Mouse (Mus musculus) common myeloid progenitor, adult 5-6 weeks (primary cell): ENCODE data around the gene Scrt2. TPM values are rescaled to one million over a fixed set of nuclear protein-coding genes. Genes with fewer than 3 reads are reported as not detected.
A peak's percentile ranks its signal among the peaks of the same experiment; 100 is the strongest.
"Not testable (repeated sequence)": the region's sequence is repeated elsewhere in the genome, so short reads cannot be mapped to it uniquely, and the experiment has no call there.

ENCODE experiments used
- ATAC-seq: replicated peaks from 2 replicates; pipeline ENCODE4 v1.8.0; 2016; ENCODE audit warnings: low read depth, mild to moderate bottlenecking, moderate TSS enrichment, inconsistent platforms; ENCODE audit not compliant: poor library complexity, severe bottlenecking
- total RNA-seq: library from RNA; stranded (forward); fragments of 200-1000, 187-1606 nt; gene quantifications from 2 replicates; pipeline ENCODE4 v1.2.3, GENCODE M21; 2017

The Scrt2 gene
- total RNA-seq = not detected in 2 replicates

GRCm38 (mm10) chr2:152080685-152081541 lies at the start of gene Scrt2:
Scrt2 (plus strand) TSS chr2:152081529.
- ATAC-seq = peak; percentile 74

- ATAC-seq = no peak
Measured at GRCm38 (mm10) chr2:152040101-152040500, 41.2 kb upstream of the Scrt2 start.

- ATAC-seq = no peak
Measured at GRCm38 (mm10) chr2:152047116-152048002, 34.0 kb upstream of the Scrt2 start.

- peak; percentile 26; the same call in 1 of the 2 replicates for ATAC-seq
Measured at GRCm38 (mm10) chr2:152048003-152048980, 33.0 kb upstream of the Scrt2 start.

GRCm38 (mm10) chr2:152048981-152049441 lies 32.3 kb upstream of the Scrt2 start:
- peak; percentile 84 for ATAC-seq

- no peak for ATAC-seq
Measured at GRCm38 (mm10) chr2:152049611-152050270, 31.6 kb upstream of the Scrt2 start.

GRCm38 (mm10) chr2:152050316-152050715 lies 31.0 kb upstream of the Scrt2 start:
- ATAC-seq = 0 out of 2 replicates have a peak, but pooled peaks have one; percentile 2

- ATAC-seq = no peak
Measured at GRCm38 (mm10) chr2:152051985-152052384, 29.3 kb upstream of the Scrt2 start.

GRCm38 (mm10) chr2:152055406-152055805 lies 25.9 kb upstream of the Scrt2 start:
- ATAC-seq = no peak

- no peak for ATAC-seq
Measured at GRCm38 (mm10) chr2:152056368-152057251, 24.7 kb upstream of the Scrt2 start.

- ATAC-seq = no peak
Measured at GRCm38 (mm10) chr2:152057252-152057563, 24.1 kb upstream of the Scrt2 start.

- not testable (repeated sequence) for ATAC-seq
Measured at GRCm38 (mm10) chr2:152062817-152063216, 18.5 kb upstream of the Scrt2 start.

- no peak for ATAC-seq
Measured at GRCm38 (mm10) chr2:152068660-152069433, 12.5 kb upstream of the Scrt2 start.

- ATAC-seq = no peak
Measured at GRCm38 (mm10) chr2:152069434-152069786, 11.9 kb upstream of the Scrt2 start.

GRCm38 (mm10) chr2:152069941-152070340 lies 11.4 kb upstream of the Scrt2 start:
- no peak for ATAC-seq

- ATAC-seq = no peak
Measured at GRCm38 (mm10) chr2:152074521-152074920, 6.8 kb upstream of the Scrt2 start.

- ATAC-seq = no peak
Measured at GRCm38 (mm10) chr2:152075294-152075889, 5.9 kb upstream of the Scrt2 start.
